Mouse (Mus musculus): Measurements from ENCODE around the gene Cdyl2.

DNA sequence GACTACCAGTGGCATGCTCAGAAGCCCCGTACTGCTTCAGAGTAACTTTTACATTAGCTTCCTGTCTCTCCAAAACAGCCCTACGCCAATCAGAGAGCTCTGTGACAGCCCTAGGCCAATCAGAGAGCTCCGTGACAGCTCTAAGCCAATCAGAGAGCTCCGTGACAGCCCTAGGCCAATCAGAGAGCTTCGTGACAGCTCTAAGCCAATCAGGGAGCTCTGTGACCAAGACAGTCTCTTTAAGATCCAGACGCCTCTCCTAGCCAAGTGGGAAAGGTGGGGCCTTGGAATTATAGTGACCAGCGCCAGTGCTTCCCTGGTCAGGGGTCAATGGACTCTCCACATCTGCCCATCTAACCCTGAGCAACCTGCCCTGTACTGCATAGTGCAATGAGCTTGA lies 62.2 kb downstream of the Cdyl2 start:
- no peak for TF ChIP-seq CTCF (IDR thresholded peaks at IDR 0.05; ENCODE audit: borderline replicate concordance, extremely low read depth, insufficient read depth, insufficient read length)
- no peak for TF ChIP-seq POLR2A (IDR thresholded peaks at IDR 0.05; ENCODE audit: borderline replicate concordance, extremely low read depth, insufficient read depth, insufficient read length, poor library complexity, severe bottlenecking)

Measured in brain, embryonic 14.5 days (tissue).